Mouse (Mus musculus) E14TG2a.4 (cell line): ENCODE measurements around the gene Megf11.

ENCODE experiments used
- H3K27me3 ChIP-seq: 2 replicates; pipeline ENCODE4 v1.6.1; 2014; ENCODE audit warnings: low read length, control low read depth; ENCODE audit not compliant: insufficient read depth
- H3K36me3 ChIP-seq: 2 replicates; pipeline ENCODE4 v1.6.1; 2014; ENCODE audit warnings: low read length, control low read depth; ENCODE audit not compliant: insufficient read depth
- H3K4me1 ChIP-seq: replicated peaks from 2 replicates; pipeline ENCODE4 v1.6.1; 2014; ENCODE audit warnings: low read depth, low read length, control low read depth
- H3K4me3 ChIP-seq: replicated peaks from 2 replicates; pipeline ENCODE4 v1.5.1; 2014; ENCODE audit warnings: mild to moderate bottlenecking, low read length
- H3K9me3 ChIP-seq: 2 replicates; pipeline ENCODE4 v1.6.1; 2014; ENCODE audit warnings: low read length, control low read depth
- CTCF ChIP-seq: conservative IDR thresholded peaks from 2 replicates; pipeline ENCODE4 v1.5.1; 2014; ENCODE audit warnings: low read length
- NANOG ChIP-seq: IDR thresholded peaks from 2 replicates; pipeline ENCODE4 v1.6.1; 2014; ENCODE audit warnings: borderline replicate concordance, low read length, mixed read lengths
- POU5F1 ChIP-seq: IDR thresholded peaks from 2 replicates; pipeline ENCODE4 v1.6.1; 2014; ENCODE audit warnings: low read length, borderline replicate concordance

Gene Megf11

GRCm38 (mm10) chr9:64347377-64347776 is 38.0 kb upstream of the Megf11 start:
- H3K4me3 ChIP-seq = no peak overlapping the region
- H3K36me3 ChIP-seq = no peaks in the 10 kb centered on the region
- H3K4me1 ChIP-seq = no peaks in the 10 kb centered on the region
- peaks cover 5% of the 10 kb centered on the region; the same call in 1 of the 2 replicates for H3K27me3 ChIP-seq
- TF ChIP-seq NANOG (no peak), POU5F1 (no peak), CTCF (peak; percentile 87)
- no peaks in the 10 kb centered on the region for H3K9me3 ChIP-seq

GRCm38 (mm10) chr9:64349490-64349889 is 35.9 kb upstream of the Megf11 start:
- Histone ChIP-seq H3K27me3 (peaks cover 7% of the 10 kb centered on the region; the same call in 1 of the 2 replicates), H3K9me3 (no peaks in the 10 kb centered on the region), H3K36me3 (no peaks in the 10 kb centered on the region), H3K4me3 (no peak overlapping the region), H3K4me1 (no peaks in the 10 kb centered on the region)
- no peak for TF ChIP-seq NANOG
- TF ChIP-seq POU5F1 = no peak
- TF ChIP-seq CTCF = no peak

- TF ChIP-seq NANOG (no peak), CTCF (peak; percentile 59)
- Histone ChIP-seq H3K9me3 (no peaks in the 10 kb centered on the region), H3K4me3 (no peak overlapping the region), H3K4me1 (no peaks in the 10 kb centered on the region), H3K36me3 (no peaks in the 10 kb centered on the region), H3K27me3 (0 out of 2 replicates have a peak, but pooled peaks cover 3% of the 10 kb centered on the region)
These were observed 34.2 kb upstream of the Megf11 start for GRCm38 (mm10) chr9:64351191-64351590.

- no peaks in the 10 kb centered on the region for H3K36me3 ChIP-seq
- H3K9me3 ChIP-seq = peaks cover 9% of the 10 kb centered on the region
- H3K27me3 ChIP-seq = 0 out of 2 replicates have a peak, but pooled peaks cover 3% of the 10 kb centered on the region
- TF ChIP-seq POU5F1 = no peak
- TF ChIP-seq NANOG = no peak
- no peak for TF ChIP-seq CTCF
- H3K4me3 ChIP-seq = no peak overlapping the region
- peaks cover 15% of the 10 kb centered on the region for H3K4me1 ChIP-seq
These were observed 29.8 kb upstream of the Megf11 start for GRCm38 (mm10) chr9:64355627-64356026.

GRCm38 (mm10) chr9:64361231-64361950 is 24.0 kb upstream of the Megf11 start:
- peaks cover 41% of the 10 kb centered on the region for H3K4me1 ChIP-seq
- TF ChIP-seq POU5F1 (peak; percentile 44; the same call in 1 of the 2 replicates), NANOG (peak; percentile 81; the same call in 1 of the 2 replicates), CTCF (no peak)
- H3K36me3 ChIP-seq = no peaks in the 10 kb centered on the region
- peaks cover 16% of the 10 kb centered on the region for H3K9me3 ChIP-seq
- peaks cover 18% of the 10 kb centered on the region for H3K27me3 ChIP-seq
- H3K4me3 ChIP-seq = no peak overlapping the region

GRCm38 (mm10) chr9:64369871-64370270 is 15.6 kb upstream of the Megf11 start:
- Histone ChIP-seq H3K27me3 (peaks cover 32% of the 10 kb centered on the region), H3K4me3 (no peak overlapping the region), H3K9me3 (no peaks in the 10 kb centered on the region), H3K4me1 (peaks cover 13% of the 10 kb centered on the region), H3K36me3 (no peaks in the 10 kb centered on the region)
- TF ChIP-seq NANOG = no peak
- TF ChIP-seq POU5F1 = no peak
- TF ChIP-seq CTCF = no peak

GRCm38 (mm10) chr9:64371305-64371819 is 14.1 kb upstream of the Megf11 start:
- peaks cover 29% of the 10 kb centered on the region for H3K27me3 ChIP-seq
- TF ChIP-seq NANOG (no peak), POU5F1 (no peak), CTCF (no peak)
- no peaks in the 10 kb centered on the region for H3K9me3 ChIP-seq
- H3K4me1 ChIP-seq = peaks cover 13% of the 10 kb centered on the region
- H3K36me3 ChIP-seq = no peaks in the 10 kb centered on the region
- no peak overlapping the region for H3K4me3 ChIP-seq

GRCm38 (mm10) chr9:64376380-64376779 is 9.0 kb upstream of the Megf11 start:
- Histone ChIP-seq H3K27me3 (peaks cover 21% of the 10 kb centered on the region), H3K9me3 (peaks cover 16% of the 10 kb centered on the region), H3K36me3 (no peaks in the 10 kb centered on the region), H3K4me1 (peaks cover 19% of the 10 kb centered on the region), H3K4me3 (no peak overlapping the region)
- TF ChIP-seq POU5F1 = no peak
- TF ChIP-seq NANOG = no peak
- TF ChIP-seq CTCF = no peak
